Mouse (Mus musculus): ENCODE data around the gene Opalin. TPM values are rescaled to one million over a fixed set of nuclear protein-coding genes. Genes with fewer than 3 reads are reported as not detected.
A peak's percentile ranks its signal among the peaks of the same experiment; 100 is the strongest.

Opalin gene
- total RNA-seq (2021), result not detected
- long read RNA-seq, experiment 1, result 0 reads
- long read RNA-seq, experiment 2, result 0 reads

DNA sequence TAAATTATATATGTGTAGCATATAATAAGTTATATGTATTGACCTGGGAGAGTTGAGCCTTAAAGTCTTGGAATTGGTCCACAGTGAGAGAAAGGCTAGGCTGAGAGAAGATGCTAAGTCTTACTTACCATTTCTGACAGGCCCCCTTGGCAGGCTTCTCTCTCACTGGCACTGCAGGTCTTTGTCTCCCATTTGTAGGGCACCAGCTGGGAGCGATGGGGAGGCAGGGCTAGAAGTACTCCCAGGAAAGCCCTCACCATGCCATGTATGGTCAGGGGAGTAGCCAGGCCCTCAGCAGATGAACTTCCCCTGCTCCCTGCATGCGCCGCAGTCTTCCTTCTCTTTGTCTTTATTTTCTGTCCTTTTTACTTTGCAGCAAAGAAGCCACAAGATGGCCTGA is at the start of gene Opalin:
Gene Opalin (minus strand): TSS at position 208 of the 400 bp plus-strand sequence.
- no peak for DNase-seq

DNA sequence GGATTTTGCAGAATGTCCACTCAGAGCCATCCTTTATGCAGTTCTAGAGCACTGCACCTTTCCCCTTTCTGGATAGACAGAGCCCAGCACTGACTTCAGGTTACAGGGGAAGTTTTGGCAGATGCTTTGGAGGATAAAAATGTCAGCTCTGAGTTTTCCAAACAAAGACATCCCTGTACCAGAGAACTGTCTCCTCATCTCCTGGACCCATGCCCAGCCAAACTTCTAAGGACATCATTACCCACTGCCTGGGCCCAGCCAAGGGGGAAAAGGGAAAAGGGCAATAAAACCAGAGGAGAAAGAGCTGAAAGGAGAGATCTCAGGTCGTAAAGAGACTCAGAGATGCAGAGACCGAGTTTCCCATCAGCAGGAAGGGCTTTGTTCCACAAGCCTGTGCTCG is 46.1 kb upstream of the Opalin start:
- no peak for DNase-seq

DNA sequence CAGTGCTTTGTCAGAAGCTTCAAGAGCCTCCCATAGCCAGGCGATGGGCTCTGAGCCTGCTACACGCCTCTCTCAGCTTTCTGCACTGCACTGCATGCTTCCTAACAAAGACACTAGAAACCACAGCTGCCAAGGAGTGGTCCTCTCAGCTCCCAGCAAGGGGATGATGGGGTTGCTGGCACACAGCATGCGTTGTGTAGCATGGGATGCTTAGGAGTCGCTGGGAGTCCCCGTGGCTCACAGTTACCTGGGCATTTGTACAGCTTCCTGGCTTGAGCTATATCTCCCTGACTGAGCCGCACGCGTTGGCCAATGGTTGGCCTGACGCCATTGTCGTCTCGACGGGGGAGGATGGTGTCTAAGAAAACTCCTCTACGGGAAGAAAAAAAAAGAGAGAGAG is 43.0 kb upstream of the Opalin start:
- DNase-seq, result no peak

DNA sequence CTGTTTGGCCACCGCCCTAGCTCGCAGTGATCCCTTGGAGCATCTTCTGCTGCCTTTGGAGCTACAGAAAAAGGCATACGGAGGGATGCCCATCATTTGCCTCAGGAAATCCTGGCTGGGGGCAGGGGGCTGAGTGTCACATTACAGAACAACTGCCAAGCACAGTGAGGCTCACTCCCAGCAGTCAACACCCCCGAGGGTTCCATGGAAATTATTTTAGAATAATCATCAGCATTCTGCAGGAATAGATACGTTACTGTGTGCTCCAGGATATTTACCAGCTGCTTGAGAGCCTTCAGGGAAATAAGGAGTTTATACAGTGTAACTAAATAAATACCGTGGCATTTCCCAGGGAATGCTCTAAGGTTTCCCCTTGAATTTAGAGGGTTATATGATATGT is 41.4 kb upstream of the Opalin start:
- DNase-seq, result no peak

DNA sequence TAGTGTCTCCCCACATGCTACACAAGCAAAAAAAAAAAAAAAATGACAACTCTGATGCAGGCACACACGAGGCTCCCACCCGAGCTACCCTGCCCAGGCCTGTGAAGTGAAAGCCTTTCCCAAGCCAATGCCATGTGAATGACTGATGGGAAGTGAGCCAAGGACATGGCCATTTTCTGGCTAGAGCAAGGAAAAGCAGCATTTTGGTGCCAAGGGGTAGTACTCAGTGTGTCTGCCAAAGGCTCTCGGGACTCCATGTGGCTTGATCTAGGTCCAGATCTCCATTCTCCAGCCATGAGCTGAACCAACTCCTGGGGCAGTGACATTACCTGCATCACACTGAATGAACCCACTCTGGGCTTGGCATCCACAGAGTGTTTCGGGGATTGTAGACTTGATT is 40.4 kb upstream of the Opalin start:
- DNase-seq, result peak; percentile 62

DNA sequence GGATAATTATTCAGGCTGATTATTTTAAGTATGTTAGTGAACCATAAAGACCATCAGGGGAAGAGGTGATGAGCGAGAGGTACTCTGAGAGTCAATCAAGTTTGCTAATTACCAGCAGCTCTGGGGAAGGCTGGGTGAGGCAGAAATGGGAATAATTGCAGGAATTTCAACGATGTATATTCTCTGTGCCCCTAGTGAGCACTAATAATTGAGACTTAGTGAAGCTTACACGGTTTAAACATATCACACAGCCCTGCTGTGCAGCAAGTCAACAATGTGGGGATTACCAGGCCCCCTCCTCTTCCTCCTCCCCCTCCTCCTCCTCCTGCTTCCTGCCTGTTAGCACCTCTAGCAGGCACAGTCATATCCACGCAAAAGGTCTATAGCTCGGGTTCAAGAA is 37.7 kb upstream of the Opalin start:
- DNase-seq, result no peak

DNA sequence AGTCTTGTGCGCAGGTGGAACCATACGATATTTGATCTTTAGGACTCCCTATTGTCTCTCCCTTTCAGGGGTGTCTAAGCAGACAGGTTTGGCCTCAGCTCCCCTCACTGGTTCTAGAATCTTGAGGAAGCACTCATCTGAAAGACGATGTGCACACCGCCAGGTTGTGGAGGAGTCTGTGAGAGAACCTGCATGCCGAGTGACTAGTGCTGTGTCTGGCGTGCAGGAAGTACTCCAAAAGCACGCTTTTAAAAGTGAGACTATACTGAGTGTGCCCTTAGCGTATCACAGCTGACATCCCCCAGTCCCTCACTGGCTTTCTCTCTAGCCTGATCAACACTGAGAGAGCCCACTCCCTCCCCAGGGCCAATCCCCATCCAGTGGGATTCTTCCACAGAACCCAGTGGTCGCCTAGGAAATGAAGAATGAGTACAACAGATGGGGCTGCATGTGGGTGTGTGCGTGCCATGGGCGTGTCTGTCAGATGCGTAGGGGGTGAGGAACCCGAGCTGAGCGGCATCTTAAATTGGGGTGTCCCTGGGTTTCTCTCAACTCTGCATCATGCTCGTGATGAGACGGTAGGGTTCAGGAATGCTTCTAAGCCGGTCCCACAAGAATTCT is 37.1 kb upstream of the Opalin start:
- DNase-seq, result no peak

DNA sequence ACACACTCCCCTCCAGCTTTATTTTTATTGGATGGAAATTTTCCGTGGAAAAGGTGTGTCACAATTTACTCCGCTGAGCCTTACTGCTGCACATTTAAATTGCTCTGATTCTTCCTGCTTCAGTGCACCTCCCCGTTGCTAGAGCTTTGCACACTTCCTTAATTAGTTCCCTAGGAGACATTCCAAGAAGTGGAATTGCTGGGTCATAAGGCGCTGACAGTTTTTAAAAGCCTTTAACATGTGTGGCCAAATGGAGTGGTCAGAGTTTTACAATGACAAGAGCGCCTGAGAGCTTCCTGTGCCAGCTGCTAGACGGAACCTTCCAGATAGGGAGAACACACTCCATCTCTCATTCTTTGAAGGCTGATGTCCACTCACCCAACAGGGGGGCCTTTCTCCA is 35.7 kb upstream of the Opalin start:
- DNase-seq, result no peak

DNA sequence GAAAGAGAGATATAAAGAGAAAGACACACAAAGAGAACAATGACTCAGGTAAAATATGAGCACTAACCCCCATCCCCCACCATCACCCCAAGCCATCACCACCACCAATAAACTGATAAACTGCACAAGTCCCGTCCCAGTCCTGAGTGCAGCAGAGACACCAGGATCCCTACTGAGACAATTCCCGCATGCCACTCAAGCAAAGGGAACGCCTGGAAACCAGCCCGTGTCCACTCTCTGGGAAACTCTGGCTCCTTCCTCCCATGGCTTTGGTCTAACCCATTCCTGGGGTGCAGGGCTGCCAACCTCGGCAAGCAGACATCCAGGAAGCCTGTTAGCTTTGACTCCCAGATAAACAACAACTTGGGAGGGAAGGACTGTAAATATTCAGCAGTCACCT is 33.1 kb upstream of the Opalin start:
- DNase-seq, result no peak

DNA sequence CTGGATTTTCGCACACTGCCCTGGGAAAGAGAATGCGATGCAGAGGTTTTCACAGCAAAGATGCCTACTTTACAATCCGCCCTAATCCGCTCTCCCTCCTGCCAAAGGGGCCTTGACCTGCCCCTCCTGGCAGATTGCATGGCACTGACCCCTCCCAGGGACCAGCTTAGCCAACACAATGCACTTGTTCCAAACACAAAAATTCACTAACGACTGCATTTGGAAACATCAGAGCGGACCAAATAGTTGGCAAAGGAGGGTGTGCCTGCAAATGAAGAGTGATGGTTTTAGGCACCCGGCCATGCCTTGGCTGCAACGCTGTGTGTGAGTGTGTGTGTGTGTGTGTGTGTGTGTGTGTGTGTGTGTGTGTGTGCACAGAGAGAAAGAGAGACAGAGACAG is 32.6 kb upstream of the Opalin start:
- peak; percentile 62 for DNase-seq

DNA sequence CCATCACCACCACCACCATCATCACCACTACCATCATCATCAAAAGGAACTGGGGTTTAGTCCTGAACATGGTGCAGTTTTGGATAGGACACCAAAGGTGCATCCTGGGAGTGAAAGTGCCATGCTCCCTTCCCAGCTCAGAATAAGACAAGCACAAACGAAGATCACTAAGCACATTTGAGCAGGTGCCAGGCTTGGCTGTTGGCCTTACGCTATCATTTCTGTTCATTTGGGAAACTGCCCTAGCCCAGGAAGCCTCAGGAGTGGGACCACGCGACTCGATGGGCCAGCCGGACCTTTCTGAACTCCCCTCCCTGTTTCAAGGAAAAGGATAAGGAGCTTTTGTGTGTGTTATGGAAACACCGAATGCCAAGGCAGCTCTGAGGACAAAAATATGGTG is 31.8 kb upstream of the Opalin start:
- DNase-seq, result no peak

DNA sequence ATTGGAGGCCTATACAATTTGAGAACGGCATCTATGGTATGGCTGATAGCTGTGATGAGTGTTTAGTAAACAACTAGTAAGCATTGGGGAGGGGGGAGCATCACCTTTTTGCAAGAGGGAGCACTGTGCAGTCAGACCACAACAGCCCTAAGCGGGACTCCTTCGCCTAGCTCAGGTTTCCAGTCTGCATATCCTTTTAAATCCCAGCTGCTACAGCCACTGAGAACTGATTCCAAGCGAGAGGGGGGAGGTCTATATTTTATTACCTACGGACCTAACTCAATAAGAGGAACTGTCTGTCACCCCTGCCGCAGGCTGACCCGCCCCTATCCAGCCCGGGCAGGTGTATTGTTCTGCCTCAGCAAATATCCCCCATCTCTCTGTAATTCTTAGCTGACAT is 30.6 kb upstream of the Opalin start:
- DNase-seq, result no peak

DNA sequence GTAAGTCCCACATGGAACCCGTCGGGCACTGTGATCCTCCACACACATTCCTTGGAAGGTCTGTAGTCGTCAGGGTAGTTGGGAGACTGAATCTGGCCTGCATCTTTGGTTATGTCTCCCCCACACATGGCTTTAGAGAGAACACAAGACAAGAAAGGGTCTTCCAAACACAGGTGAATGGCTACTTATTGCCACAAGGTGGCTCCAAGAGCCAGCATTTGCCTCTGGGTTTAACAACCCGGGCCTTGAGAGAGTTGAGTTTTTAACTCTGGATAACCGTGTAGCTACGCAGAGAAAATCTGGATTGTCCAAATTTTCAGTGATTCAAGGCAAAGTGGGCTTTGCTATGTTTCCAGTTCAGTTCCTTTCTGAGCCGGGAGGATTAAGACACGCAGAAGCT is 28.0 kb upstream of the Opalin start:
- DNase-seq, result peak; percentile 32

DNA sequence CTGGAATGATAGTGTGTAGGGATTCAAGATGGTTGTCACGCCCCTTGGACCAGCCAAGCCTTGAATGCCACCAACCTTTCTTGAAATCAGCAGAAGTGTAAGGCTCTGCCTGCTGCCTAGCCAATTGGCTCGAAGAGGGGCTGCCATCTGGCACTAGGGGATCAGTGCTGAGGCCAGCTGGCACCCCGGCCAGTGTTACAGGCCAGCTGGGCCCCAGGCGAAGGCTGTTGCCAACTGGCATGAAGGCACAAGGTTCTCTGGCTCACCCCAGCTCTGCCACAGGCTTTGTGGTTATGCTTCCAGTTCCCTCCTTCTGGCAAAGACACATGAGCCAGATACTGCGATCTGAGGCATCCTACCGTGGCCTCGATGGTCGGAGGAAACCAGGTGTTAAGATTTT is 24.5 kb upstream of the Opalin start:
- peak; percentile 80 for DNase-seq

DNA sequence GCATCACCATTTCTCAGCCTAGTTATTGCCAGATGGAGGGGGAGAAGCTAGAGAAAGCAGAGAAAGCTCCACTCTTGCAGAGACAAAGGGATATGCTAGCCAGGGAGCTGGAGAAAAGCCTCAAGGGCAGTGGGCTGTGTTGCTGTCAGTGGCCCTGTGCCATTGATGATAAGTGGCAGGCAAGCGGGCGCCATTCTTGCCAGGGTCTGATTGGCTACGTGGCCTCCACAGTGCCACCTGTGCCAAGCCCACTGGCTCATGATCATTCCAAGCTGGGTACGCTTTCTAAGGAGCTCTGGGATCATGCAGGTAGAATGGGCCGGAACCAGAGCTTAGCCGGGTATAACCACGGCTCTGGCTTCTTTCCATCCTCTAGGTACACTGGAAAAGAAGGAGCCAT is 23.9 kb upstream of the Opalin start:
- no peak for DNase-seq

DNA sequence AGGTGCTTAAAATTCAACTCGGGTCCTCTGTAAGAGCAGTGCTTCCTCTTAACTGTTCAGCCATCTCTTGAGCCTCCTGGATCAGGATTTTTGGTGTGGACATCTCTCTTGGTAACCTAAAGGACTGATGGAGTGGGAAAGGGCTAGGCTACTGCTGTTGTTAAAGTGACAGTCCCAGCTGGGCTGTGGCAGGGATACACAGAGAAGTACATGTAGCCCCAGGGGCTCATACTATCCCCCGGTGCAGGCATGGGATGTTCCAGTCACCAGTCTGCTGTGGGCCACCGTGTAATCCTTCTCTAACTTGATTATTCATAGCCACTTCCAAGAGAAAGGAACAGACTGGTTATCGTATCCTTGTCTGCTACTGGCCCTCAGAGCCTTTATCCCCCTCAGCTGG is 20.1 kb upstream of the Opalin start:
- no peak for DNase-seq

DNA sequence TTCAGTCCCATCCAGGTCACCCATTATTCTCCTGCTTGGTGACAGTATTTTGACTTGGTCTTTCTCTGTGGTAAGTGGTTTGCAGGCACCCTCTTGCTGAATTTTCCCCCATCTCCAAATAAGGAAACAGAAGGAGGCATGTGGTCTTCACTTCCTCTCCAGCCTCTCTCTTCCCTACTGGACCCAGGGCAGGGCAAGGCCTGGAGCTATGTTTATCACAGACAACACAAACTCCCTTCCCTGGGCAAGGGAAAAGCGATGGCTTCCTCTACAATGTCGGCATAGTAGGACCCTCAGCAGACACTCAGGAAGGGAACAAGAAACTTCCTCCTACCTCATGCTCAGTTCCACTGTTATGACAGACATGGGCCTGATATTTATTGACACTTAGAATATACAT is 15.0 kb upstream of the Opalin start:
- DNase-seq, result no peak

DNA sequence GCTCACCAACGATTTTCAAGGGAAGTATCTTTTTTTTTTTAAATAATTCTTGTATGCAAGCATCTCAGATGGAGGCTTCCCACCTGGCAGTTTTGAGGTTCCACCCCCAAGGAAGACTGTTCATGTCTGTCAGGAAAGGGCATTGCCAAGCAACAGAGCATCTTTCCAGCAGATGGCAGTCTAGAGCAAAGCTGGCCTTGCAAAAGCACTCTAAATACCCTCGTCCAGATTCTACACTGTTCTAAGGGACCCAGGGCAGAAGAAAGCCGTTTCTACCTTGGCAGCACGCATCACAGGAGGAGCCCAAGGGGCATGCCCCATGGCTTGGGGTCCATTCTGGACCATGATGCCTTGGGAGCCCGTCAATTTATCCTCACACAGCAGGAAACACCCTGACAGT is 12.9 kb upstream of the Opalin start:
- DNase-seq, result peak; percentile 72

DNA sequence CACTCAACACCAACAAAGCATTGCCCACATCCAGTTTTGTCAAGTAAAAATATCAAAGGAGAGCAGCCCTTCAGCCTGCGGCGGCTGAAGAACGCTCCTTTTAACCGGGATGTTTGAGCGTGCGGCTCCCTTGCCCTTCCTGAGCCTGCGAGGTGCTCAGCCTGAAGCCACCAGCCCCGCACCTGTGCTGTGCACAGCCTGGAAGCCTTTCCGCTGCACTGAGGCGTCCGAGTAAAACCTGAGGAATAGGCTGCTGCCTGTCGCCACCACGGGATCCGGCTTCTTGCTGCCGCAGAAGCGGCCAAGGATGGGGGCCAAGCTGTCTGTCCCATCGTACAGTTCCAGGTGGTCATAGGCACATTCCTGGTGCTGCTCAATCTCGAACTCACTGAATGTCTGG is 11.6 kb upstream of the Opalin start:
- DNase-seq, result no peak

DNA sequence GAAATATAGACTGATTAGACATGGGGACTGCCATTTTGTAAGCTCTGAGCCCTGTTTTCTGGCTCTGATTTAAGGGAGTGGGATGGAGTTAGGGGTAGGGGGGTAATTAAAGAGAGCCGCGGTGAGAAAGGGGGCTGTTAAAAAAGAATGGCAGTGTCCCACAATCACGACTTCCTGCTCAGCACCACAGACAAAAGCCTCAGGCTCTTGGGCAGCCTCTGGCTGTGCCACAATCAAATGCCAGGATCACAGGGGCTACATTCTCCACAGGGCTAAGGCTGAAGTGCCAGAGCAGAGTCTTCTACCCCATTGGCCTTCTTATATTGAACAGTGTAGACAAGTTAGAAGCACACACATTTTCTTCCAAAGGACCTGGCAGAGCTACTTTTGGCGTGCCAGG is 11.0 kb upstream of the Opalin start:
- DNase-seq, result no peak

DNA sequence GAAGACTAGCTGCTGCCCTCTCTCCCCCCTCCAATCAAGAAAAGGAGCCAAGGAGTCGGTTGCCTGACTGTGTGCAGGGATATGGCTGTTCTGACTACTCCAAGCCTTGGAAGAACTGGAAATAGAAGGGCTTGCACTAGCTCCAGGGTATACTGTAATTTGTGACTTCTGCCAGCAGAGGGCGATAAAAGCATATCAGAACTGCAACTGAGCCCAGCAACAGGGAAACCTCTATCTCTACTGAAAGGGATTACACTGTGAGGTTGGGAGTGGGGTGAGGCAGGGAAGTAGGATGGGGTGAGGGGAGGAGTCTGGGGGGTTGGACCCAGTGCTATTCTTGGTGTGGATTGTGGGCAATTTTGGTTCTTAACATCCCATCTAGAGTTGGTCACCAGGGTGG is 9.8 kb upstream of the Opalin start:
- DNase-seq, result peak; percentile 79

DNA sequence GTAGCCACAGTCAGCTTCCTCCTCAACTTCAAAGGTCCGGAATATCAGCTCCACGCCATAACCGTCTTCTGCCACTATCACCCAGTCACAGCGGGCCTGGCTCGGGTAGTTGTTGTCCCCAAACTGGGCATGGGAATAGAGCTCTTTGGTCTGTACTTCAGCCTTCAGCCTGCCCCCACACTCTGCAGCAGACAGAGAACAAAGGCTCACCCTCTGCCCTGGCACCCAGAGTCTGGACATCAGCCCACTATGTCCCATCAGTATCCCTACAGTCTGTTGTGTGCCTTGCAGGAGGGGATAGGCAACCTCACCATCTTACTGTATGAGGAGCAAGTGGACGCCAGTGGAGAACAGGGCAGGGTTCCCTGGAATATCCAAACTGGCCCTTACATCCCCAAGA is 9.4 kb upstream of the Opalin start:
- DNase-seq, result no peak

DNA sequence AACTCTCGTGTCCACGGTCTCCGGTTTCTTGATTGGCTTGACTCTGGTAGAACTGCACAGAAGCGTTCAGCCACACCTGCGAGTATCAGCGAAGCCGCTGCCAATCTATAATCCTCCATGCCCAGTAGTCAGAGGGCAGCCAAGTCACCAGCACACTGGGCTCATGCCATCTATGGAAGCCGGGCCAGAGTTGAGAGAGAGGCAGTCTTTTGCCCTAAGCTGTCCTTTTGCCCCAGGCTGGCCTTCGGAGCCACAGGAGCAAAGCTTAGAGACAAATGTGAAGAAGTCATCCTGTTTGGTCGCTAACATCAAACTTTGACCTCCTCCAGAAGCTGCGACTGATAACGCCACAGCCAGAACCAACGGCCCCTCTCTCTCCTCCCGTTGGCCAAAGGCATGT is 6.7 kb upstream of the Opalin start:
- DNase-seq, result no peak

DNA sequence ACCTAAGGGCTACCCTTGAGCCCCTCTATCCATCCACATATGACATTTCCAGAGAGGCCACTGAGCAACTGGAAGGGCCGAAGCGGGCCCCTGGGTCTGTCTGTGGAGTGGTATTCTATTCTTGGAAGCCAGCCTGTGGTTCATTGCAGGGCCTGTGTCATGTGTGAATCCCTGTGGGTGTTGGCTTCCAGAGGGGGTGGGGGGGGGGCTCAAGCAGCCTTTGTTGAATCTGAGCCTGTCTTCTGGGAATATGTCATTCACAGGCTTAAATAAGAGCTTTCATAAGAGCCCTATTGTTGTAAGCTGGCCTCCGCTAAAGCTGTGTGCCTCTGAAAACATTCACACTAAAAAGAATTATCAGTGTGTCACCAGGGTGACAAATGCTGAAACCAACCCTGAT is 4.7 kb upstream of the Opalin start:
- no peak for DNase-seq

Measured in adrenal gland, postnatal 10 days (tissue).